Mouse (Mus musculus) lung, embryonic 16.5 days (tissue): ENCODE measurements around the gene Zfp523. TPM values are rescaled to one million over a fixed set of nuclear protein-coding genes. Genes with fewer than 3 reads are reported as not detected.
A peak's percentile ranks its signal among the peaks of the same experiment; 100 is the strongest.

ENCODE experiments used
- ATAC-seq: fragments of 200-750 bp; cut with Nextera tagmentation; 2 replicates; pipeline ENCODE4 v1.8.0; 2017; ENCODE audit warnings: low read depth, mild to moderate bottlenecking, moderate library complexity
- H3K27ac ChIP-seq: fragments of 300-500 bp; sonication (generic); 2 replicates; pipeline ENCODE4 v1.5.1; 2014; ENCODE audit warnings: mild to moderate bottlenecking, control low read depth, low read length
- H3K27me3 ChIP-seq: fragments of 300-500 bp; sonication (generic); 2 replicates; pipeline ENCODE4 v1.6.1; 2014; ENCODE audit warnings: low read depth, low read length, mixed read lengths; ENCODE audit not compliant: control insufficient read depth, insufficient read depth
- H3K36me3 ChIP-seq: fragments of 300-500 bp; sonication (generic); 2 replicates; pipeline ENCODE4 v1.6.1; 2014; ENCODE audit warnings: low read length; ENCODE audit not compliant: control insufficient read depth, insufficient read depth
- H3K4me1 ChIP-seq: fragments of 300-500 bp; sonication (generic); replicated peaks from 2 replicates; pipeline ENCODE4 v1.6.1; 2014; ENCODE audit warnings: low read length, mixed read lengths; ENCODE audit not compliant: control insufficient read depth, insufficient read depth
- H3K4me2 ChIP-seq: fragments of 300-500 bp; sonication (generic); 2 replicates; pipeline ENCODE4 v1.6.1; 2014; ENCODE audit warnings: low read depth, low read length, control low read depth
- H3K4me3 ChIP-seq: fragments of 300-500 bp; sonication (generic); 2 replicates; pipeline ENCODE4 v1.5.1; 2014; ENCODE audit warnings: mild to moderate bottlenecking, low read length, control low read depth
- H3K9ac ChIP-seq: fragments of 300-500 bp; sonication (generic); 2 replicates; pipeline ENCODE4 v1.6.1; 2014; ENCODE audit warnings: low read length, control low read depth
- H3K9me3 ChIP-seq: fragments of 300-500 bp; sonication (generic); 2 replicates; pipeline ENCODE4 v1.6.1; 2016; ENCODE audit warnings: low read length; ENCODE audit not compliant: control insufficient read depth
- WGBS: fragments of 180-500 bp; shearing (Covaris S2); extraction: QIAGEN DNeasy Blood & Tissue Kit; methylation state at CpG from one replicate; pipeline ENCODE4 v1.1.7; 2014; 5-methylcytosine and 5-hydroxymethylcytosine counted together
- polyA plus RNA-seq: library from polyadenylated mRNA; unstranded; fragments of >200 nt; fragmentation: Nextera tagmentation; extraction: Ambion mirVana; gene quantifications from 2 replicates; pipeline ENCODE4 v1.2.1, GENCODE M21; 2015

Gene Zfp523
- polyA plus RNA-seq, 1 experiment from 2014 or later: 34.9 TPM

GRCm38 (mm10) chr17:28140431-28141204 is 36.3 kb upstream of the Zfp523 start:
- H3K27ac ChIP-seq: no peak overlapping the region
- peaks cover 25% of the 10 kb centered on the region for H3K4me1 ChIP-seq

GRCm38 (mm10) chr17:28141205-28141650 is 35.7 kb upstream of the Zfp523 start:
- Histone ChIP-seq H3K27me3 (peaks cover 50% of the 10 kb centered on the region), H3K9ac (peak overlapping the region; percentile 64; the same call in 1 of the 2 replicates), H3K27ac (no peak overlapping the region)

More at GRCm38 (mm10) chr17:28140431-28141204, 36.3 kb upstream of the Zfp523 start:
- Histone ChIP-seq H3K4me3 (no peak overlapping the region), H3K4me2 (no peak overlapping the region), H3K9ac (no peak overlapping the region), H3K9me3 (no peaks in the 10 kb centered on the region), H3K27me3 (peaks cover 49% of the 10 kb centered on the region), H3K36me3 (no peaks in the 10 kb centered on the region)
- 43% methylated on average over 13 of the region's 13 CpGs for WGBS
- no peak for ATAC-seq

GRCm38 (mm10) chr17:28141771-28142699 is 34.9 kb upstream of the Zfp523 start, which contains the start of gene Scube3:
Gene Scube3, plus strand, starts transcription at chr17:28142141.
- peak; percentile 42 for ATAC-seq
- Histone ChIP-seq H3K4me1 (peaks cover 28% of the 10 kb centered on the region), H3K9ac (peak within 1 kb of the TSS; percentile 64), H3K27me3 (peaks cover 50% of the 10 kb centered on the region), H3K9me3 (no peaks in the 10 kb centered on the region), H3K27ac (no peak within 1 kb of the TSS), H3K36me3 (no peaks in the 10 kb centered on the region), H3K4me2 (peak within 1 kb of the TSS; percentile 99), H3K4me3 (peak within 1 kb of the TSS; percentile 60)
- WGBS: under 1% methylated on average over 67 of the region's 97 CpGs

More at GRCm38 (mm10) chr17:28141205-28141650, 35.7 kb upstream of the Zfp523 start:
- peak overlapping the region; percentile 60 for H3K4me3 ChIP-seq
- H3K36me3 ChIP-seq: no peaks in the 10 kb centered on the region
- peak overlapping the region; percentile 99 for H3K4me2 ChIP-seq
- peaks cover 28% of the 10 kb centered on the region for H3K4me1 ChIP-seq
- 5% methylated on average over 15 of the region's 15 CpGs for WGBS
- no peak for ATAC-seq
- H3K9me3 ChIP-seq: no peaks in the 10 kb centered on the region

- H3K27me3 ChIP-seq: peaks cover 50% of the 10 kb centered on the region
- H3K9me3 ChIP-seq: no peaks in the 10 kb centered on the region
- H3K36me3 ChIP-seq: no peaks in the 10 kb centered on the region
- H3K9ac ChIP-seq: peak overlapping the region; percentile 64
- peak overlapping the region; percentile 99 for H3K4me2 ChIP-seq
- 0 out of 2 replicates have a peak, but pooled peaks have one; percentile 10 for ATAC-seq
- no peak overlapping the region for H3K27ac ChIP-seq
- peaks cover 28% of the 10 kb centered on the region for H3K4me1 ChIP-seq
- H3K4me3 ChIP-seq: peak overlapping the region; percentile 60
- WGBS: 1% methylated on average over 31 of the region's 33 CpGs
Measured at GRCm38 (mm10) chr17:28142700-28143610, 34.0 kb upstream of the Zfp523 start.

GRCm38 (mm10) chr17:28143751-28144150 is 33.2 kb upstream of the Zfp523 start:
- Histone ChIP-seq H3K27ac (no peak overlapping the region), H3K36me3 (no peaks in the 10 kb centered on the region), H3K4me3 (no peak overlapping the region), H3K9me3 (no peaks in the 10 kb centered on the region), H3K27me3 (peaks cover 50% of the 10 kb centered on the region), H3K4me2 (peak overlapping the region; percentile 99), H3K9ac (no peak overlapping the region), H3K4me1 (peaks cover 28% of the 10 kb centered on the region)
- 0 out of 2 replicates have a peak, but pooled peaks have one; percentile 15 for ATAC-seq
- 5% methylated on average over 9 of the region's 9 CpGs for whole genome bisulfite sequencing

- no peak overlapping the region for H3K4me3 ChIP-seq
- H3K4me2 ChIP-seq: no peak overlapping the region
- H3K27ac ChIP-seq: no peak overlapping the region
Measured at GRCm38 (mm10) chr17:28144241-28144640, 32.7 kb upstream of the Zfp523 start.

GRCm38 (mm10) chr17:28148288-28148687 is 28.6 kb upstream of the Zfp523 start:
- Histone ChIP-seq H3K9ac (no peak overlapping the region), H3K4me2 (no peak overlapping the region), H3K36me3 (no peaks in the 10 kb centered on the region), H3K9me3 (no peaks in the 10 kb centered on the region), H3K27ac (no peak overlapping the region), H3K4me3 (no peak overlapping the region), H3K4me1 (peaks cover 12% of the 10 kb centered on the region), H3K27me3 (peaks cover 16% of the 10 kb centered on the region)
- no peak for ATAC-seq
- 62% methylated on average over 3 of the region's 3 CpGs for WGBS

More at GRCm38 (mm10) chr17:28144241-28144640, 32.7 kb upstream of the Zfp523 start:
- no peak for ATAC-seq
- no peak overlapping the region for H3K9ac ChIP-seq
- no peaks in the 10 kb centered on the region for H3K36me3 ChIP-seq
- H3K27me3 ChIP-seq: peaks cover 50% of the 10 kb centered on the region
- 17% methylated on average over 6 of the region's 6 CpGs for WGBS
- no peaks in the 10 kb centered on the region for H3K9me3 ChIP-seq
- peaks cover 28% of the 10 kb centered on the region for H3K4me1 ChIP-seq

- 58% methylated on average over 8 of the region's 8 CpGs for WGBS
- no peak overlapping the region for H3K27ac ChIP-seq
- no peaks in the 10 kb centered on the region for H3K9me3 ChIP-seq
- no peak overlapping the region for H3K4me2 ChIP-seq
- H3K9ac ChIP-seq: no peak overlapping the region
- H3K36me3 ChIP-seq: no peaks in the 10 kb centered on the region
- peaks cover 7% of the 10 kb centered on the region; the same call in 1 of the 2 replicates for H3K27me3 ChIP-seq
- H3K4me1 ChIP-seq: peaks cover 5% of the 10 kb centered on the region; the same call in 1 of the 2 replicates
- ATAC-seq: peak; percentile 31; the same call in 1 of the 2 replicates
- H3K4me3 ChIP-seq: no peak overlapping the region
Measured at GRCm38 (mm10) chr17:28149734-28150133, 27.2 kb upstream of the Zfp523 start.
